Mouse (Mus musculus) erythroblast, embryonic 14.5 days (primary cell): ENCODE measurements around the gene Cpa5.

Experiments used
- GATA1 ChIP-seq: IDR thresholded peaks from 2 replicates; pipeline ENCODE4 v1.6.1; 2012; ENCODE audit warnings: low read length, inconsistent platforms, mixed read lengths
- TAL1 ChIP-seq: IDR thresholded peaks from 3 replicates; pipeline ENCODE4 v1.6.1; 2012; ENCODE audit warnings: low read length, inconsistent platforms, mixed read lengths

GRCm38 (mm10) chr6:30620994-30621393, 10.2 kb downstream of the Cpa5 start:
- no peak for TF ChIP-seq GATA1
- TF ChIP-seq TAL1: no peak
